Mouse (Mus musculus) skeletal muscle tissue, adult 2 months (tissue): ENCODE measurements around the gene Vcpkmt.
"Not testable (repeated sequence)": the region's sequence is repeated elsewhere in the genome, so short reads cannot be mapped to it uniquely, and the experiment has no call there.

Source experiments
- DNase-seq: peaks from one replicate; pipeline ENCODE4 v3.0.0-alpha.2; 2012; ENCODE audit warnings: low read depth, low spot score

Gene Vcpkmt

DNA sequence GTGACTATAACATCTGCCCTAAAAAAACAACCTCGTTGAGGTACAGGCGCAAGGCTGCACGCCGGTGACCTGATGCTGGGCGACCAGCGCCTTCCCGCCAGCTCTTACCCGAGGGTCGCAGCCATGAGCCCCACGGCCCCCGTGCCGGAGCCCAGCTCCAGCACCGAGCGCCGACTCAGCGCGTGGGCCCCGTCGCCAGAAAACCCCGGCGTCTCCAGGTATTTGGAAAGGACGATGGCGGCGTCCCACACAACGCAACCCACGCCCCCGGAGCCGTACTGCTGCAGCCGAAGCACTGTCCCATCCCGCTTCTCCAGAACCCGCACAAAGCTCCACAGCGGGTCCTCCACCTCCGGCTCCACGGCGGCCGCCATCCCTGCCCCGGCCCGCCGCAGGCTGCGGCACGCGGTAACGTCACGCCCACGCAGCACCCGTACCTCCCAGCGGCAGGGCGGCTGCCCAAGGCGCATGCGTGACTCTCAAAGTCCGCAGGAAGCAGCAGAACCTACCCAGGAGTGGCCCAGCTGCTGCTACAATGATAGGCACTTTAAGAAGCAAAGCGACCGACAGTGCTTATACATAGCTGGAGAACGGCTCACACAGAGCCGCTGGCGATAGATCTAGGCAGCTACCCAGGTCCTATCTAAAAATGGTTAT, at the start of gene Vcpkmt:
Gene Vcpkmt, minus strand, starts transcription at position 416 of the 657 bp plus-strand sequence.
- DNase-seq: peak; percentile 90

DNA sequence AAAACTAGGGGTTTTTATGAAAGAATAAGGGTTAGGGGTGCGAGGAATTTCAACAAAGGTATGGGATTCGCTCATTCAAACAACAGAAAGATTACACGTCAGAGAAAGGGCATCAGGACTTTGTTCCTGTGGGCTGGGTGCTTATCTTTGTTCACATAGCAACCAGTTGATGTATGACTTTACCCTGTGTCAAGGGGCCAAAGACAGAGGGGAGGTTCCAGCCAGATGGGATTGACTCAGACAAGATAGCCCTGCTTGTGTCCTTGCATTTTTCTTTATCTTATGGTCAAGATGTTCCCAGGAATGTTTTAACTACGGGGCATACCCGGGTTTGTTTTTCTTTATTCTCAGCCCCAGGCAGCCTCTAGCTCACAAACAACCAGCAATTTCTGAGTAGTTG, 35.8 kb upstream of the Vcpkmt start:
- DNase-seq: not testable (repeated sequence)

DNA sequence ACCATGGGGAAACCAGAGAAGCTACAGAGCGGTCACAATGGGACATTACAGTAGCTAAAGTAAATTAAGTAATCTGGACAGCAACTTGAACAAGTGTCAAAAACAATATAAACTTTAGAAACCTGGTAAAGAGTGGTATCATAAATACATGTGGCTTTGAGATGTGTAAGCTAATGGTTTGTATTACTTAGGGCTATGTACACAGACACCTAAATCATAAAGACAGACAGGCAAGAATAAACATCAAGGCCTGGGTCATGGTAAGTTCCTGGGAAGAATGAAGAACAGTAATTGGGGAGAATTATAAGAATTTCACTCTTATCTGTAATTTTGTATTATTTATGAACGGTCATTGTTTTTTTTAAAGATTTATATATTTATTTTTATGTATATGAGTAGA, 21.5 kb upstream of the Vcpkmt start:
- no peak for DNase-seq

DNA sequence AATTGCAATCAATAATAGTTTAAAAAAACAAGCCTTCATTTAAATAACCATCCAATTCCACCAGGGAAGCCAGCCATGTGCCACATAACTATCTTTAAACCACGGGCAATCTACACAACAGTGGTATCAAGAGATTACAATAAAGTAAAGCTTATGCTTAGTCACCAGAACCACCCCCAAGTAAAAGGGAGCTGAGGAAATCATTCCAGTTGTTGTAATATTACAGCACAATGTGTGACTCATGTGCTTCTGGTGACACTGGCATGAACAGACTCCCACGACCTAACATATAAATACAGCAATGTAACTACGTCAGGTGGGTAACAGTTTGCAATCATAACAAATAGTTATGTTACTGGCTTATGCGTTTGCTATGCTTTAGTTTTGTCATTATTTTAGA, 14.6 kb upstream of the Vcpkmt start:
- DNase-seq: no peak

DNA sequence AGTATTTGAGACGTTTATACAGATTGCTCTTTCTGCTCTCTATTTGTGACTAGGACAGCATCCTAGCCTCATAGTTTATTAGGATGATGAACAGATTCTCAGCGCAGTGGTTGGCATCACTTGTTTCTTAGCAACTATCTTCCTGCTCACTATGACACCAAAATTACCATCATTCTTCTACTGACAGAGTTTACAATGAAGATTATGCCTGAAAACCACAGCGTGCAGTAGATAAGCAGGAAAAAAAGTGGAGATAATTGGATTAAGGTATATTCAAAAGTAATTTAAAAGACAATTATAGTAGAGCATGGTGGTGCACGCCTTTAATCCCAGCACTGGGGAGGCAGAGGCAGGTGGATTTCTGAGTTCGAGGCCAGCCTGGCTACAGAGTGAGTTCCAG, 10.3 kb upstream of the Vcpkmt start:
- no peak for DNase-seq

DNA sequence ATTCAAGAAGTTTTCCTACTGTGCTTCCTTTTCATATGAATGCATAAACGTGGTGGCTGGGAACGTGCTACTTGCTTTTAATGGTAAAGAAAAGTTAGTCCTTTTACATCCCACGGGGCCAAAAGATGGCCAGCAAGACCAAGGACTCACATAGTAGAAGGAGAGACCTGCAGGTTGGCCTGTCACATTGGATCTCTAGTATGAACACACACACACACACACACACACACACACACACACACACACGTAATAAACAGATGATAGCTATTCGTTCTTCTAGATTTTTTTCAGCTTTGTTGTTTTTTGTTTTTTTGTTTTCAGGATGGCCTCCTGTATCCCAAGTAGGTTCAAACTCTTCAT, 422 bp upstream of the Vcpkmt start:
- DNase-seq: no peak

DNA sequence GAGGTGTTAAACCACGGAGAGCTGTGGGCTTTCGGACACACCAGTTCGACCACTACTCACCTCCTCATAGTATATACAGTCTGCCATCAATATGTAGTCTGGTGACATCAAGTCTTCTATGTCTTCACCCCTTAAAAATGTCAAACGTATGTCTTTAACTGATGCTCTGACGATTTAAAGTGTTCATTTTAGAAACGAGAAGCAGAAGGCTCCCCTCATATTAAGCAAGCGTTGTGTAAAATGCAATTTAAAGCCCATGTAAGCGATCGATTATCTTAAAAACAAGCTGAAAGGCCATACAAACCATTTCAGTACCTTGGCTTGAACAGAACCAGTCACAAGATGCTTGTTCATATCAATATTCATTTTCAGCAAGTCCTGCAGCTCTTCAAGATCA, 614 bp downstream of the Vcpkmt start:
- no peak for DNase-seq

DNA sequence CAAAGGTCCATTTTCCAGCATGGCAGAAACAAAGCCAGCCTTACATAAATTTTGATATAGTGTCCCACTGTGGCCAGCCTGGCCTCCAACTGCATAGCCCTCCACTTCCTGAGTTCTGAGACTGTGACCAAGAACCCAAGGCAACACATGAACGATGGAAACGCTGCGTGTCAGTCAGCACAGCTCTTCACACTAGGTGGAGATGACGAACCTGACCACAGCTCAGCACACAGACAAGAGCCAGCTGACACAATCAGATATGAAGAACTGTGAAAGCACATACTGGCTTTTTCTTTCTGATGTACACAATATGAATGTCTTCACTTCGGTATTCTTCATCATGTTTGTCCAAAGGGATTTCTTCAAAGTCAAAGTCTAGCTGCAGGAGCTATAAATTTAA, 3.2 kb downstream of the Vcpkmt start:
- no peak for DNase-seq

DNA sequence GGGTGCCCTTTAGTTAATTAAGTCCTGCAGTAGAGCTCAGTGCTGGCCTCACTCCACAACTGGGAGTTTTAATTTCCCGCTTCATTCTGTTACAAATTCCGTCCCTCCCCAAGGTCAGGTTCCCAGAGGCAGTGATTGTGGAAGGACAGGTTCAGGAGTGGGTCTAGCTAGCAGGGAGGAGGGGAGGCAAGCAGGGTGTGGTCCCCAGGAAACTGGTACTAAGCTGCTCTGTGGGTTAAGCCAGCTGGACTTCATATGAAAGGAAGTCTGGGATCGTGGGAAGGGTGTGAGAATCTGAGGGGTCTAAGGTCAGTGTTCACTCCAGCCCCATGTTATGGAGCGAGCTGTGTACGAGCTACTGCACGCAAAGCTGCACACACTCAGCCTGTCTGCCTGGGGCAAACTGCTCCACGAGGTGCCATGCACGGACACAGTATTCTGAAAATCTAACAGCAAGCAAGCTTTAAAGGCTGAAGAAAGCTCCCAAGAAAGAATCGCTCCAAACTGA, 6.7 kb downstream of the Vcpkmt start:
- DNase-seq: no peak

DNA sequence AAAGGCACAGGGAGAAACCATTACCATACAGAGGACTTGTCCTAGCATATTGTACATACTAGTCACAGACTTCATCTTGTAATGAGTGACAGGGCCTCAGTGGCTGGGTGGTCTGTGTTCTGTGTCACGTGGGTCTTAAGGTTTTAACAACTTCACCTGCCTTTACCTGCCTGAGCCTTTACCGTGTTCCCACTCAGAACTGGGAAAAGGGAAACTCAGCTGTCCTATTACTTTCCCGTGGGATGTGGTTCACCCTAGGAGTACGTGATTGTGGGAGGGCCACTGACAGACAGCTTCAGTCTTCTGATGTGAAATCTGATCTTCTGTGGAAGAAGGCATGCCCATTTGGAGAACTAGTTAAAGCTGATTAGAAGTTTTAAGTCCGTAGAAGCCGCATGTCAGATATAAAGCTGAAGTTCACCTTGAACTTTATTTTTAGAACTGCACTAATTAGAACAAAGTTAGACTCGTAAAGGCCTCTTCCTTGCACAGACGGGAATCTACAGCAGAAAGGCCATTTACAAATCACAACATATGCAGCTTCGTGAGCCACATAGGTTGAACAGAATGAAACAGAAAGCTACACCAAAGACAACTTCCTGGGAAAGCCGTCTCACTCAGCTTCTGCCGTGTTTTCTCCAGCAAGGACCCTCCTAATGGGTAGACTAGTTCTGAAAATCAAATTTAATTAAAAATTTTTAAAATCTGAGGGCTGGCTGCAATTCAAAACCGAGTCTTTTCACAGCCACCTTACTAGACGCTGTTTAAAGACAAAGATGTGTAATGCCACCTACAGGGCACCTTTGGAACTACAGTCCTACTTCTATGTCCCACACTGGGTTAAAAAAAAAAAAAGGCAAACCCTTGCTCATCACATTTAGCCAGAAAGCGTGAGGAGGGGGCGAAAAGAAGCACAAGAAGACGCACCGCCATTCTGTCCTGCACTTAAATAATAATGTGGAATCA, 8.6 kb downstream of the Vcpkmt start:
- peak; percentile 77 for DNase-seq

DNA sequence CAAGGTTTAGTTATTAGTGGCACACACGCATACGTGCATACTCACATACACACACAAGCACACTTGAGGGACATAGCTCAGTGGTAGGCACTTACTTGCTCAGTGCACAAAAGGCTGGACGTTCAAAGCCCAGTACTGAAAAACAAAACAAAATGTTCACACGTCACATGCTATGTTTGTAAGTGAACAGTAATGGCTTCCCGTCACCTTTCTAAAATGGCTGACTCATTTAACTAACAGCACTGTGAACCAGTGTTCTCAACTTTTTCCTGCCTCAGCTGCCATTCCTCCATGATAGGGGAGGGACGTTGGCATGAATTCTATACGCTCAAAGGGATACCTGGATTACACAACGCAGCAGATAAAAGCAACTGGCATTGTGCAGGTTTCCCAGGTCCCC, 9.6 kb downstream of the Vcpkmt start:
- no peak for DNase-seq

DNA sequence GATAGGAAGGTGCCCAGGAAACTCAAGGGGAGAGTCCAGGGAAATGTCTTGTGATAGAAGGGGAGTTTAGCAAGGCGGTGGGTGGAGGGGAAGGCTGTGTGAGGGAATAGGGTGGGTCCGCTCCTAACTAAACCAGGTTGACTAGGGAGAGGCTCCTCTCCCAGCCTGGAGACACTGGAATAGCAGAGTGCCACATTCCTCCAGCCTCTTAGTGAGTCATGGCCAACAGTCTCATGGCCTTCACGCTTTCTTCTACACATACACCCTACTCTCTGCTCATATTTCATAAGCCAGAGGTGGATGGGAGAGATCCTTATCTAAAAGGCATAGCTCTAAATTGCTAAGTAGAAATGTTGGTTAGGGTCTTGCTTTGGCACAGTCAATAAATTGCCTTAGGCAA, 12.9 kb downstream of the Vcpkmt start:
- no peak for DNase-seq

DNA sequence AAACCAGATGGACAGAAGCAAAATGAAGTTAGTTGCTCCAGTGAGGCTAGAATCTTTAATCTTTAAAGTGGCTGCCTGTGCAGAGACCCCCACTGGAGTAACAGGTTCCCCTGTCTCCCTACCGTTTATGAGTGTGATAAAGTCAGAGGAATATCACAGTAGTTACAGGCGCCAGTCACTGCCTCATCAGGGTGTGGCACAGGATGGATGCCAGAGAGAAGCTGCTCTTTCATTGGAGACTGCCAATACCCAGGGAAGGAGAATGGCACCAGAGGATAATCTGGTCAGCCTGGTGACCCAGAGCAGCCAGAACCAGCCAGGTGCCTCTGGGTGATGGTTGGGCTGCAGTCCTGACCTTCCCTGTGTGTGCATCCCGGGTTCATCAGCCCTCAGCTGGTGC, 14.6 kb downstream of the Vcpkmt start:
- DNase-seq: no peak

DNA sequence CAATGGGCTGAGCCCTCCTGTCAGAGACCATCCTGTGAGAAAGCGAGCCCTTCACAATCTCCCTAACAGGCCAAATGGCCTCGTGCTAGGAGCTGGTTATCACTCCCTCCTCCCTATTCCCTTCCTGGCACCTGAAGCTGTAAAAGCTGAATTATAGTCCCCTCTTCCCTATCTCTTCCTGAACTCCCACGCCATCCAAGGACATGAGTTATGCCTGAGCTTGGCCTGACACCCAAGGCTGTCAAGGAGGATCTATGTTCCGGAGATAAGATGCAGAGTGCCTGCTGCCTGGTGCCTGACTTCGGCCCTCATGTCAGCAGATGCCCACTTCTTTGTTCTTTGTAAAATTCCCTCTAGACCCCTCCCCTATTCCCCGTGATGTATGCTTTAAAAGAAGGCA, 21.8 kb downstream of the Vcpkmt start:
- DNase-seq: not testable (repeated sequence)

DNA sequence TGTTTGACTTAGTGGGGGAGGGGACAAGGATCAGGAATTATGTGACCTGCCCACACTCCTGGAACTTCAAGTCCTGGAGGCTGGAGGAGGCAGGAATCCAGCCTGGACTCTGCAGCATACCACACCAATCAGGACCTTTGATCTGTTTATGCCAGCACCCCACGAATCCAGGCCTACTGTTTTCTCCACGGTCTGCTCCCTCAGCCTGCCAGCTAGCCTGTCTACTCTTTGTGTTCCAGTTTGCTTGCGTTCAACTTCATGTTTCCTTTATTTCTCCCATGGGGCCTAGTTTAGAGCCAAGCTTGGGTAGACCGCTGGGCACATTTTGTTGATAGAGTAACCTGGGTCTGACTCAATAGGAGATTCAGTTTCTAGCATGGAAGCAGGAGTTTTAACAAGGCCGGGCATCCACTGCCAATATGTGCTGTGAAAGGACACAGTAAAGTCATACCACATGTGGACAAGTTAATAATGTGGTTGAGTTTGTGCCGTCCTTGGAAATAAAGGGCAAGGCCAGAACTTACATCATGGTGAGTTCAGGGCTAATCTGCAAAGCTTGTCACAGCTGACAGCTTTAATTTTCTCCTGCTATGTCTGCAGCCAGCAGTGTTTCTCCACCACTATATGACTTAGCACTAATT, 26.5 kb downstream of the Vcpkmt start:
- no peak for DNase-seq

DNA sequence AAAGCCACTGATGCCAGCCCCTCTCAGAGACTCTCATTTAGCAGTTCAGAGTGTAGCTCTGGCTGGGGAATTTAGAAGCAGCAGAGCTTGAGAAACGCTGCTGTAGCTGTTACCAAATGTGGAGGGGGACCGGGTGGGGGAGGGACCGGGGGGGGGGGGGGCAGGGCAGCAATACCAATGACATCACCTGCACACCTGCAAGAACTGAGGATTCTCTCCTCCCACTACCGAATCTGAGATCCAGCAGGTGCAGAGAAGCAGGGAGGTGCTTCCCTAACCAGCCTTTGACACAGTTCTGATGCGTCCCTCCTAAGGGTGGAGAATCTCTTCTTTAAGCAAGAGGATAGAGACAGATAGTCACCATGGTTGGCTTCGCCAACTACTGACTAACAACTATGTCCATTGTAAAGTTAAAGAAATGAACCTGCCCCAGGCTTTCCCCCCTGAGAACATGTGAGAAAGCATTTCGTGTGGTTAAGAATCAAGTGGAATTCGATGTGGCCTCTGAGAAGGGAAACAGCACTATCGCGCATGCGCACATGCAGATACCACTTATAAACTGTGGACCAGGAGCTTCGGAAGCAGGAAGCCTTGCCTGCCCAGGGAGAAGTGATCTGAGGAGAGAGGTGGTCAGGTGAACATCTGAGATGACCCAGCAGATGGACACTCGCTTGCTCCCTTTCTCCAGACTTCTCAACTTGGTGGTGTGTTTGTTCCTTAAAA, 37.2 kb downstream of the Vcpkmt start:
- no peak for DNase-seq

DNA sequence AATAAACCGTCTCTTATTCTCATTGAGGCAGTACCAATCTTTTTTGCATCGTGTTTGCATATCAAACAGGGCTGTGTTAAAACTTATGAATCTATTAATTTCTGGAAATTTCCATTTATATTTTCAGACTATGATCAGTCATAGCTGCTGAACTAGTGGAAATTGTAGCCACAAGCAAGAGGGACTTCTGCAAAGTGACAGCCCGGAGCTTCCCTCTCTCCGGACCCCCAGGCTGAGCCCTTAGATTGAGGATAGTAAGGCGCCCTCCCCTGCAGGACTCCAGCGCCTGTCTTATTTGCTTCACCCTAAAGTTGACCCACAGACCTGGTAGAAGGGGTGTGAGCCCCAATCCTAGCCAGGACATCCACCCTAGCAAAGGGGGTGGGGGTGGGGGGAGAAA, 37.8 kb downstream of the Vcpkmt start:
- no peak for DNase-seq

DNA sequence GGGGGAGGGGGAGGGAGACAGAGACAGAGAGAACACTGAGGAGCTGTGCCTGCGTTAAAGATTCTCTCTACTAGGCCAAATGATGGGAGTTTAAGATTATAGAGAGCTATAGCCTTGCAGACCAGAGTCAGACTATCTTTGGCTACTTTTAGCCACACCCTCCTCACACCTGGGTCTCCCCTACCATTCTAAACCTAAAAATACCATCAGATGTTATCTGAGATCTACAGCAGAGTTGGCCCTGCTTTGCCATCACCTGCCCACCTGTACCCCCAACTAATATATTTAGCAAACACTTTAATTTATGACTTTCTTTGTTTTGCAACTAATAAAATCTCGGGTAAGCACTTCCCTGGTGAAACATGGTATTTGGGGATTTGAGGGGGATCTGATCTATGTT, 38.3 kb downstream of the Vcpkmt start:
- DNase-seq: no peak

DNA sequence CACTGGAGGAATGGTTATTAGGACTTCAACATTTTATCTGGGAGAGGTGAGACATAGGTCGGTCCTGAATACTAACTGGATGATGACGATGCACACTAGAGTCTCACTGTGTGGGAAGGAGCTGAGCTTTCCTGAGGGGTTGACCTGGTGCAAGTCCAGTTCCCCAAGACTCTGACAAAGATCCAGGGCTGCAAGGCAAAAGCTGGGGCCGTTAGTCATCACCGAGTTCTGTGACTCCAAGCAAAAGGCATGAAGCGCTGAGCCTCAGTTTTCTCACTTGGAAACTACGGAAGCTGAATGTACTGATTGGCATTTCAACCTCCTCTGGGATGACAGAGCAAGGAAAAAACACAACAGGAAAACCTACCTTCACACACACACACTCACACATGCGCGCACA, 40.5 kb downstream of the Vcpkmt start:
- DNase-seq: no peak

DNA sequence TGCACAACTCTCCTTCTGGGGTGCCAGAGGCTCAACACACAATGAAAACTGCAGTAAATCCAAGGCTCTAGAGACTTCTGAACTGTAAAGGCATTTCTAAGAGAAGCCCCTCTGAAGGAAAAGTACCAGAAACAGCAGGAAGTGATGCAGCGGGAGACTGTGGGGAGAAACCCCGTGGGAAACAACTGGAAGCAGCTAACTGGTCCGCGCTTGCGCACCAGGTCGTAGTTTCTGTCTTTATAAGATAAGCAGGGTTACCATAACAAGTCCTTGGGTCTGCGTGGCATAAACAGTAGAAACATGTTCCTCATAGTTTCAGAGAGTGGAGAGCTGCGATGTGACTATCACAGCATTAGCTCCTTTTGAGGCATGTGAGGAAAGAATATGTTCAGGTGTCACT, 41.2 kb downstream of the Vcpkmt start:
- no peak for DNase-seq

DNA sequence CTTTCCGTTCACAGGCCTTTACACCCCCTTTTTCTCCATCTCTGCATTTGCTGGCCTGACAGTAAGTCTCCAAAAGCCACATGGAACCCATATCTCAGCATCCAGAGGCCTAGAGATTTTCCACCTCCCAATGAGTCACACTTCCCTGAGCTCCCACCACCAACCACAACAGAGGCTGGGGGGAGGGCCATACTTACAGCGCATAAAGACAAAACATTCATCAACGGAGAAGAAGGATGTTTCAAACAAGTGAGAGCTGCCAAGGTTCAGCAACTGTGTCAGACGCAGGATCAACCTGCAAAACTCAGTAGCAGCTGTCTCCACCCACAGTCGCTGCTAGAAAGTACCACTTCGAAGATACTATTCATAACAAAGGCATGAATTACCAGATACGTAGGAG, 43.5 kb downstream of the Vcpkmt start:
- no peak for DNase-seq
